Mouse (Mus musculus) CD4-positive helper T cell, adult 2 months (primary cell): ENCODE data around the gene Ugt1a1.
"Not testable (repeated sequence)": the region's sequence is repeated elsewhere in the genome, so short reads cannot be mapped to it uniquely, and the experiment has no call there.

Experiments used
- DNase-seq: peaks from one replicate; pipeline ENCODE4 v3.0.0-alpha.2; 2012; ENCODE audit warnings: low read depth, missing footprints, low spot score

Gene Ugt1a1

DNA sequence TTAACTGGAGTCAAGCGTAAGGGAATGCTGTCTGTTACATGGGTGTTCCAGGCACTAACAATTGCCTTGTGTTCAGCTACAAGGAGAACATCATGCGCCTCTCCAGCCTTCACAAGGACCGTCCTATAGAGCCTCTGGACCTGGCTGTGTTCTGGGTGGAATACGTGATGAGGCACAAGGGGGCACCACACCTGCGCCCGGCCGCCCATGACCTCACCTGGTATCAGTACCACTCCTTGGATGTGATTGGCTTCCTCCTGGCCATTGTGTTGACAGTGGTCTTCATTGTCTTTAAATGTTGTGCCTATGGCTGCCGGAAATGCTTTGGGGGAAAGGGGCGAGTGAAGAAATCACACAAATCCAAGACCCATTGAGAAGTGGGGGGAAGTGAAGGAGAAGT is 6.3 kb downstream of the Ugt1a1 start:
- peak; percentile 16 for DNase-seq

DNA sequence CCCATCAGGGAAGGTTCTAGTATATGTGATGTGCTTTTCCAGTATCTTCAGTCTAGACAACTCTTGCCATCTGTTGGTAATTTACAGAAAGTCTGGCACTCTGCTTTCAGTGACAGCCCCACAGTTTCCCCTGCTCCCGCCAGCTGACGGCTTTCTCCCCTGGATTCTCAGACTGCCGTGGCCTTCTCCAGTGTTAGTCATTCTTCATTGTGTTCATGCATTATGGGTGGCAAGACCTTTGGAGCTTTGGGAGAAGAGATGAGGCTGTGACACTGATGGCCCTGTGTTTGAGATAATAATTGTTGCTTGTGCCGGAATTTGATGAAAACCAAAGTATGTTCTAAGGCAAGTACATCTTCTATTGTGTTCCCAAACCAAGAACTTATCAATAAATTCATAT is 6.8 kb downstream of the Ugt1a1 start:
- DNase-seq: peak; percentile 5

DNA sequence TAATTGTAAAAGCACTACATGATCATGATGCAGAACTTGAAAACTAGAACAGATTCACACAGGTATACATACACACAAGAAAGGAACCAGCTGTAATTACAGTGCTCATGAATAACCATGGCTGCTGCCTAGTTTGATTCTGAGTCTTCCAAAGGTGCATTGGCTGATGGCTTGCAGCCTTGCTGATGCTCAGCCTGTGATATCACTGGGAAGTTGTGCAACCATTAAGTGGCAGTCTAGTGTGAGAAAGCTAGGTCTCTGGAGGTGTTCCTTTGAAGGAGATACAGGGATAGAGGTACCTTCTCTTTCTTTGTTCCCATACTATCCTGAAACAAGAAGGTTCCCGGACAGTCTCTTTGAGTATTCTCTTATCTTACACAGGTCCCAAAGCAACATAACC is 7.3 kb downstream of the Ugt1a1 start:
- peak; percentile 23 for DNase-seq

DNA sequence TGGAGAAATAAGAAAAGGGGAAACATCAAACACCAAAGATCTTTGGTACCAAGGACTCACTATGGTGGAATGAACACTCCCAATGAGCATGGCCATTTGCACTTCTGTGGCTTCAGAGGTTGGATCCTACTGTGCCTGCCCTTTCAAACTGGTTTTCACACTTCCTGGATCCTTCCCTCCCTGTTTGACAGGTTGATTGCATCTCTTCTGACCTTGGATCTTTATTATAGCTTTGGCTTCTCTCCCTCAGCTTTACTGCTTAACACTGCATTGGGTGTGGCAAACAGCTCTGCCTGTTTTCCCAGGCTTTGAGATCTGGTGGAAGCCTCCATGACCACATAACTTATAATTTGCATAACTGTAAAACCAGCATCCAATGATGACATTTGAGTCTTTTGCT is 8.6 kb downstream of the Ugt1a1 start:
- peak; percentile 16 for DNase-seq

DNA sequence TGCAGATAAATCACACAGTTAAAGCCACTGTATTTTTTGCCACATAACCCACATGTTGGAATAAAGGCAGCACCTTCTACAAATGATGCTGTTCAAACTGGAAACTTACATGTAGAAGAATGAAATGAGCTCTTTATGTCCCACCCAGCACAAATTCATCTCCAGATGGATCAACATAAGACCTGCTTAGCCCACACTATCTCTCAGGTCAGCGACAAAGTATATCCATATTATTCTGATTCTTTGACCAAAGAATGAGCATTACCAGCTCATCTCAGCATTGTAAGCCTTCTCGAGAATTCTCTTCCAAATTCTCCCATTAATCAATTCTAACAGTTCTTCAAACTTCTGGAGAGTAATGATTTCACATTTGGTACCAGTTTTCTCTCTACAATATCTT is 10.5 kb downstream of the Ugt1a1 start:
- DNase-seq: peak; percentile 7

DNA sequence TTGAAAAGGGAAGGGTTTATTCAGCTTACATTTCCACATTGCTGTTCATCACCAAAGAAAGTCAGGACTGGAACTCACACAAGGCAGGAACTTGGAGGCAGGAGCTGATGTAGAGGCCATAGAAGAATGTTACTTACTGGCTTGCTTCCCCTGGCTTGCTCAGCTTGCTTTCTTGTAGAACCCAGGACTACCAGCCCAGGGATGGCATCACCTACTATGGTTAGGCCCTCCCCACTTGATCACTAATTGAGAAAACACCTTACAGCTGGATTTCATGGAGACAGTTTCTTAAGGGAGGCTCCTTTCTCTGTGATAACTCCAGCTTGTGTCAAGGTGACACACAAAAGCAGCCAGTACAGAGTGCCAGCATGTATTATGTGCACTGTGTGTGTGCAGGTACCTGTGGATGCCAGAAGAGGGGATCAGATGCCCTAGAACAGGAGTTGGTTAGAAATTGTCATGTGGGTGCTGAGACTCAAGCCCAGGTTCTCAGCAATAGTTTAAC is 11.3 kb downstream of the Ugt1a1 start:
- DNase-seq: peak; percentile 15

DNA sequence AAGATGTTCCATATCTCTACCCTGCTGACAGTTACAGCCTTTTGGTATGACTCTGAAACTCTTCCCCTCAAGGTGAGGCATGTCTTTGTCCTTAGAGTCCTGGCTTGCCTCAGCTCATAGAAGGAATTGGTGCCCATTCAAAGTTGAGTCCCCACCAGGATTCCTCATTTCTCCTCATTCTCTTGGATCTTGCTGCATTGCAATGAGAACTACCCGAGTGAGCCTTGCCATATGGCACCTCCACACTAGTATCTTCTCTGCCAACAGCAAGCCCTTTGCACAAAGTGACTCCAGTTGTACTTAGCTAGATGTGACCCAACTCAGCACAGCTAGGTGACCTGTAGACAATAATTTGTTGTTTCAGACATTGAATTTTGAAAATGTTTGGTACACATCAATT is 11.8 kb downstream of the Ugt1a1 start:
- peak; percentile 24 for DNase-seq

DNA sequence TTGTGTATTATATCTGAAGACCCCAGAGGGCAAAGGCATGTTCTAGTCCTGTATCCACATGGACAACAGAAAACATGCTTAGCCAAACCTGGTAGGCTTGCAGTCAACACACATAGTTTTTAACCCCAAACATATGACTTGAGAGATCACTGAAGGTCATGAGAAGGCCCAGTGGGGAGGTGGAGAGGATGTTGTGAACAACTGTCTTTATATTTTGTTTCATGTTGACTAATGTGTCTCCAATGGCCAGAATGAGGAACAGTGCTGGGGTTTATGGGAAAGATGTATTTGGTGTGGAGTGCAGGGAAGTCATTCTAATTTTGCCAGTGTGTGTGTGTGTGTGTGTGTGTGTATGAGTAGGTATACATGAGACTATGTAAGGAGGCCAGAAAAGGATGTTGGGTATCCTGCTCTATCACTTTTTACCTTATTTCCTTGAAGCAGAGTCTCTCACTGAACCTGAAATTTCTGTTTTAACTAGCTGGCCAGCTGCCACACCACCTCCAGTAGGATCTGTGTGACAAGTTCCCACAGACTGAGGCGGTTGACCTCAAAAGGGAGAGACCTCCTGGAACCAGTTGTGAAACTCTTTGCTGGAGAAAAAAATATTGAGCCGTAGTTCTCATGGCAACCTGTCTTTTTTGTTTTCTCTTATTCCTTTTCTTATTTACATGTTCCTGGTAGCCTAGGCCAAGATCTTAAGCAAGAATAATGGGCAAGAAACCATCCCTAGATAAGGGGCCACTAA is 12.4 kb downstream of the Ugt1a1 start:
- DNase-seq: peak; percentile 29

DNA sequence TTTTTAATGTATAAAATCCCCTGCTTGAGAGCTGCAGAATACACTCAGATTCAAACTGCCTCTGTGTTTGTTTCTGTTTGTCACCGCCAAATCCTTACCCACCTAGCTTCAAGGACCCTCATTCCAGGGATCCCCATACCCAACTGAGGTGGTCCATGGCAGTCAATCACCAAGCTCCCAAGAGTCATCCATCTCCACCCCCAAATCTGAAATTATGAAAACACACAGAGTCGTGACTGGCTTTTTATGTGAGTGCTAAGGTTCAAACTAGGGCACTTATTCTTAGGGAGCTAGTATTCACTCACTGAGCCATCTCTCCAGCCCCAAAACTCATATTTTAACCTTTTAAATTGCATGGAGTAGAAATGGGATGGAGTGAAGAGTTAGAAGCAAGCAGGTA is 13.5 kb downstream of the Ugt1a1 start:
- DNase-seq: not testable (repeated sequence)

DNA sequence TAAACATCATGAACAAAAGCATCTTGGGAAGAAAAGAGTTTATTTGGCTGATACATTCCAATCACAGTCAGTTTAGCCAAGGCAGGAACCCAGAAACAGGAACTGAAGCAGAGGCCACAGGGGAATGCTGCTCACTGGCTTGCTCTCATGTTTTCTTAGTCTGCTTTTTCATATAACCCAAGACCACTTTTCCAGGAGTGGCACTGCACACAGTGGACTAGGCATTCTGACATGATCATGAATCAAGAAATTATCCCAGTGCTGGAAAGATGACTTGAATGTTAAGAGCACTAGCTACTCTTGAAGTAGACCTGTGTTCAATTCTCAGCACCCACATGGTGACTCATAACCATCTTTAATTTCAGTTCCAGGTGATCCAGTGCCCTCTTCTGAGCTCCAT is 14.0 kb downstream of the Ugt1a1 start:
- DNase-seq: no peak

DNA sequence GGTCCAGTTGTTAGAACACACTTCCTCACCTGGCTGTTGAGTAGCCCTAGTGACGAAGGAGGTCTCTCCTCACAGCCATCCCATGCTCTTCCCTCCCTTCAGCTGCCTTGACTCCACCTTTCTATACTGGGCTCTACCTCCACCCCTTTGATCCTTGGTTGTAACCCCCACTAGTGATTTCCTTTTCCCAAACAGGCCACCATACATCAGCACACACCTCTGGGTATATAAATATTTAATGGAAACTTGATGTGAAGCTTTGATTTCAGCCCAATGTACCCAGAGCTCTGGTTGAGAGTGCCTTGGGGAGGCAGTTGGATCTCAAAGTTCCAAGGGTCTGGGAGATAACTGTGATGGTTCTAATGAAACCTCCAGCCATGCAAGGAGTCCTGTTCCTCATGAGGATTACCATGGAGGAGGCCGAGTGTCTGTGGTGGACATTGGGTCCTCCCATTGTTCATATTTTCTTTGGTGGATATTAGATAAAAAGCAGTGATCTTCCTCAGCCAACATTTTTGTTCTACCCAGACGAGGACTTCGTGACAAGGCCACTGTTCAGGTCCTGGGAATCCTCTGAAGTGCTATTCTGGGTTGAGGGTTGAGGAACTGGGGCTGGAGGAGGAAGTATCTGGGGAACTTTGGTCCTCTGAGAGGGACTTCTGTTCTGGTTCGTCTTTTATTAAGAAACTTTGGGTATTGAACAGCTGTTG is 15.1 kb downstream of the Ugt1a1 start, which contains the start of gene Mroh2a:
Gene Mroh2a (plus strand): TSS at position 317 of the 710 bp plus-strand sequence.
- DNase-seq: no peak

DNA sequence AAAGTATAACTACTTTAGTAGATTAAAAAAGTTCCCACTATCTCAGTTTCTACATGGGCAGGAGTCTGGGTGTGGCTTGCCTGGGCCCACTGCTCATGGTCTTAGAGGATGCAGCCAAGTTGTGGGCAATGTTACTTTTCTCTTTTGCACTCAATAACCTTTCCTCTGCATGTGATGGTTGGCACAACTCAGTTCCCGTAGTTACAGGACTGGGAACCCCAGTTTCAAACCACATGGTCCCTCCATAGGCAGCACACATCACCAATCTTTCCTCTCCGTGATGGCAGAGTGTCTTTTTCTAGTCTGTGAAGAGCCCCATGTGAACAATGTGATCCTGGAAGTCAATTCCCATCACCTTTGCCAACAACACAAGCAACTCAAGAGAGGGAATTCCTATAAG is 15.7 kb downstream of the Ugt1a1 start:
- DNase-seq: no peak

DNA sequence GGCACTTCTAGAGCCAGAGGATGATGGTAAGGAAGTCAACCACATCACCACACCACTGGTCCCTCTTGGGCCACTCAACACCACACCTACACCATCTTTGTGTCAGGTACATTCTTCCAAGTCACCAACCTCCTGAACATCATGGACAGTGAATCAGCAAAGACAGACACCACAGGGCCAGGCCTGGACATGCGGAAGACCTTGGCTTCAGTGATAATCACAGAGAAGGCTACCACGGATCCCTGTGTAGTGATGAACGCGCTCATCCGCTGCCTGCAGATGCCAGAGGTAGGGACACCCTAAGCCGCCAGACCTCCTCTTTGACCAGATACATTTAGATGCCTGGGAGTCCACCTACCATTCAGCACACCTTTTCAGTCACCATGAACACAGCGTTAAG is 16.4 kb downstream of the Ugt1a1 start:
- DNase-seq: no peak

DNA sequence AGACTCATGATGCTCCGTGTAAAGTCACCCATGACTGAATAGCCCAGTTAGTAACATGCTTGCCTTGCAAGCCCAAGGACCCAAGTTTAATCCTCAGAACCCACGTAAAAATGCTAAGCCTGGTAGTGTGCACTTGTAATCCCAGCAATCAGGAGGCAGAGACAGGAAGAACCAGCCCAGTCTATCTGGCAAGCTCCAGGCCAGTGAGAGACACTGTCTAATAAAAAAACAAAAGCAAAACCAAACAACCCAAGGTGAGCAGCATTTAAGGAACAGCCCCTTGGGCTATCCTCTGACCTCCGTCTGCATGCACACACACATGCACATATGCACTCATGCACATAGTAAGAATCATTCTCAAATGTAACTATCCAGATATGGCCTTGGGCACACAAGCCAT is 17.8 kb downstream of the Ugt1a1 start:
- no peak for DNase-seq

DNA sequence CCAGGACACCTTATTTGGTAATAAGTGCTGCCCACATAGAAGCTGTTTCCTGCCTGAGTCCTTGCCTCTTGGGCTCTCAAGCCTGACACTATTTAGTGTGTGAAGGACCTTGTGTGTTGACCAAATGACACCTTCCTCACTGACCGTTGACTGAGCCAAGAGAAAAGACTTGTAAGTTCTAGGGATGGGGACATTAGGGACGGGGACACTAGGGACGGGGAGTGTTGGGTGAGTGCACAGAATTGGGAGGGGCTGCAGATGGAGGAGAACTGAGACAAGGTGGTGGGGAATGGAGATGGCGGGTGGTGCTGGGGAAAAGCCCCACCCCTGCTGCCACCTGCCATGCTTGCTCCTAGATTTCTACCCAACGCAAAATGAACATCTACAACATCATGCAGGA is 18.2 kb downstream of the Ugt1a1 start:
- no peak for DNase-seq

DNA sequence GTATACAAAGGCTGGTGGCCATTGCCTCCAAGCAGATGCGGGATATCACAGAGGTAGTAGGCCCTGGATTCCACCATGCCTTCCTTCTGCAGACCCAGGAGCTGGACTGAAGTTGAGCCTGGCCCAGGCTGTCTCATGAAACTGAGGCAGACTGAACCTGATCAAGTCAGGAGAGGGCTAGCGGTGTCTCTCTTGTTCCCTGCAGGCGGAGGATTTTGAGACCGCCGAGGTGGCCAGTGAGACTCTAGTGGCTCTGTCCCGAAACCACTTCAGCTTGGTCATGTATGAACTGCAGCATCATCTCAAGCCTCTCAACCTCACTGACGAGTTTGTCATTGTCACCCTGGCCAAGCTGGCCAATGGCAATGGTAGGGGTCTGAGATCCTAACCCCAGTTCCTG is 18.7 kb downstream of the Ugt1a1 start:
- DNase-seq: no peak

DNA sequence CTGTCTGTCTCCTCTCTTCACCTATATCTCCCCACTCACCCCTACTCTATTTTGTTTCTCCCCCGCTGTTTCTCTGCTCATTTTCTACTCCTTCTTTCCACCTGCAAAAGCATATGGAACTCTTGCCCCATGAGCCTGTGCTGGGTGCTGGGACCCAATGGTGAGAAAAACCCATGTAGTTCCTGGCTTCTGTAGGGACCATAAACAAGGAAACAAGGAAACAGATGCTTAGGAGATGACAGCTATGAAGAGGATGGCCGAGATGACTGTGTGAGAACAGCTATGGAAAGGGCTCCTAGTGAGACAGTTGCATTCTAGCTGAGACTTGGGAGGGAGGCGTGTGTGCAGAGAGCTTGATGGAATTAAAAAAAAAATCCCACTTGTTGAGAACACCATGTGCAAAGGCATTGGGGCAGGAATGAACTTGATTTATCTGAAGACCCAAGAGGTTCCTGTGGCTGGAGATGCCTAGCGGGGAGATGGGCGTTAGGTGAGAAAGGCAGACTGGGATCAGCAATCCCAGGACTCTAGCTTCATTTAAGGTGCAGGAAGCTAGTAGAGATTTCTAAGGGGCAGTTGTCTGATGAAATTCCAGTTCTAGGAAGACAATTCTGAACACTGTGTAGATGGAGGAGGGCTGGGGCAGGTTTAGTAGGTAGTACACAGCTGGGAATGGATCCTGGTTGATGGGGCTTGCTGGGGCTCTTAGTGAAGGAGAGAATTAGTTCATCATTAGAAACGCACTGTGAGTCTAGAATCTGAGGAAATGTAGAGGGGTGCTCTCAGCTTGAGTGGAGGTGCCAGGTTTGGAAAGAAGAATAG is 19.4 kb downstream of the Ugt1a1 start:
- DNase-seq: no peak

DNA sequence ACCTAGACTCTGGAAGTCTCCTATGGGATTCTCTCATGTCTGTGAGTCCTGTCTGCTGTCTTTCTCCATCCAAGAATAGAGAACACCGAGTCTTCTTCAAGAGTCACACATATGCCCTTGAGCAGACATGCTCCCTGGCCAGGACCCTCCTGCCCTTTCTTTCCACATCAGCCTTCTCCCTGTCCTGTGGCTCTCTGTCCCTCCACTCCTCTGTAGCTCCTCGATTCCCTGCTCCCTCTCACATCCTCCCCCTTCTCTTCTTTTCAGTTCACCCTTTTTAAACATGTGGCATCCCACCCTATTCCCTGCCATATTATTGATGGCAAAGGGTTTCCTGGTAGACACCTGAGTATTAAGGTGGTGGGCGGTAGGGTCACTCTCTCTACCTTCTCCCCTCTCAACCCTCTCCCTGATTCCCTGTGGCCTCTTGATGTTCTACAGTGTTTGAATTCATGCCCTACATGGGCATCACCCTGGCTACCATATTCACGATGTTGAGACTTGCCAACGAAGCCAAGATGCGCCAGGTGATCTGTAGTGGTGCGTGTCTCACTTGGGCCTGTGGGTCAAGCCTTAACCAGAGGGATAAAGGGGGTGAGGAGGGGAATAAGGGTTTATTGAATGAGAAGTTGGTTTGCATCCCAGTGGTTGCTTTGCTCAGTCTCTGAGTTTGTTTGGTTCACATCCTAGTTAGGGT is 20.2 kb downstream of the Ugt1a1 start:
- no peak for DNase-seq

DNA sequence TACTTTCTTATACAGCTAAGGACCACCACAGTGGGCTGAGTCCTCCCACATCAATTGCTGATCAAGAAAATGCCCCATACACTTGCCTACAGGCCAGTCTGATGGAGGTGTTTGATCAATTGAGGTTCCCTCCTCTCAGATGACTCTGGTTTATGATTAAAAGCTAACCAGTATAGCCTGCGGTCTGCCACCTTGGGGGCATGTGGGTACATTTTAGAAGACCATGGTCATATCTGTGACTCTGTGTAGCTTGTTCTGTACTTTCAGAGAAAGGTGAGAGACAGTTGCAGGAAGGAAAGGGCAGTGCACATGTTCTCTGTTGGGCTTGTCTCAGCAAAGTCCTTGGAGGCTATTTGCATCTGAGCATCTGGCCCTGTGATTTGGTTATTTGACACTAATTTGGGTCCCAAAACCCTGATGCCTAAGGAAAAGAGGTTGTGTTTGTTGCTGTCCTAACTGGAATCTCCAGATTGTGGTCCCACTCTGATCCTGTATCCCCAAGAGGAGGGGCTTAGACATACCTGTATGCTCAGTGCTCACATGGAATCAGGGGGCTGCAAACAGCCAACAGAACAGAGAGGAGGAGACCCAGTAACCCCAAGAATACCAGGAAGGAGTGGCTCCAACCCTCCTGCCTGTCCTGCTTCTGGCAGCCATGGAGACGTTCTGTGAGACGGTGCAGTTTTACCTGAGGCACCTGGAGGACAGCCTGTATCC is 21.1 kb downstream of the Ugt1a1 start:
- DNase-seq: no peak

DNA sequence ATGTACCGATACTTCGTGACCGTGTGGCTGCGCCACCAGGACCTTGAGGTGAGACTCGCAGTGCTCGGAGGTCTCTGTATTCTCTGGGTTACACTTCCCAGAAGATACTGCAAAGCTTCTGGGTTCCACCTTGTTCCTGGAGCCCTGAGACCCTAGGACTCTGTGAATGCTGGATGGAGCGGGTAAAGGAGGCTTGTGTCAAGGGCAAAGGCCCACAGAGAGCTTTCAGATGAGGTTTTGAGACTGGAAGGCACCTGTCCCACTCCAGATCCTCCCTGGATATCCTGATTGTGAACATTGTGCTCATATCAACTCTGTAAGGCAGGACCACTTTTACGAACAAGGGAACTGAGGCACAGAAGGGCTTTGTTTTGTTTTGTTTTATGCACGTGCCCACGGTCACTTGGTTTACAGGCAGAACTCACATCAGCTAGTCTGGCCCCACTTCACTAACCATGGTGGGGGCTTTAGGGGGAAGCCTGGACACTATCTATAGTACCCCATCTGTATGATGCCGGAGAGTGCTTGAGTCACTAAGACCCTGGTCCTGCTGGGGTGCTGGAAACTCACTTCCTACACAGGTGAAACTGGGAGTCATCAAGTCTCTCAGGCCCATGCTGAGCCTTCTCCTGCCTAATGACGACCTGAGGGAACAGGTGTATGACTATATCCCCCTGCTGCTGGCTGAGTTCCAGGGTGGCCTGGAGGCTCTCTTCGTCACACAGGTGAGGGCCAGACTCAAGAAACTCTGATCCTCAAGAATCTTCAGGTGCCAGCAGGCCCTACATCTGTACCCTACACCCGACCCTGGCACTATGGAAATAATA is 21.9 kb downstream of the Ugt1a1 start:
- no peak for DNase-seq
